ENCODE assay signal across 8 mouse cellular contexts in the genomic region with DNA sequence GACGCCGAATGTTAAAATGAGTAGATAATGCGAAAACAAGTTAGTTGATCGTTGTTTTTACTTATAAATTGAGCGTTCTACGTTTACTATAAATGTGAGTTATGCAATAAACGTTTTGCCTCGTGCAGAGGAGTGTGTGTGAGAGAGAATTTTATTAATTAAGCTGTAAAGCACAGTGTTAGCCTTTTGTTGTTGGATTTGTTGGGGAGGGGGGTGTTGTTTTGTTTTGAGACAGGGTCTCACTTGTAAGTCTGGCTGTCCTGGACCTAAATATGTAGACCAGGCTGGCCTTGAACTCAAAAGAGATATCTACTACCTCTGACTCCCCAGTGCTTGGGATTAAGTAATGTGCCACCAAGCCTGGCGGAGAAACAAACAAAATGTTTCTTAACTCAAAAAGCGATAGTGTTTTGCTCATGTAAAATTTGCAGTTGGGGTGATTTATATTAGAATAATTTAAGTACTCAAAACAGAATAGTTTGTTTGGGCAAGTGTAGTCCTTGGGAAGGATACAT. TPM values are rescaled to one million over a fixed set of nuclear protein-coding genes. Genes with fewer than 3 reads are reported as not detected.
DNase-seq lines count a peak whose midpoint lies in the region; ATAC-seq and TF ChIP-seq lines count a peak whose summit lies in the region.

No protein-coding gene starts in this region.

- H3K36me3 ChIP-seq in lung, embryonic 14.5 days (ENCODE audit: insufficient read depth): peaks cover 9% of the 10 kb centered on the region
- H3K36me3 ChIP-seq in embryonic facial prominence, embryonic 14.5 days (ENCODE audit: control insufficient read depth, insufficient read depth, low read length): peaks cover 4% of the 10 kb centered on the region; the same call in 1 of the 2 replicates
- no peaks in the 10 kb centered on the region for H3K36me3 ChIP-seq in intestine, embryonic 16.5 days (ENCODE audit: control insufficient read depth, insufficient read depth, low read length)
- no peaks in the 10 kb centered on the region for H3K36me3 ChIP-seq in neural tube, embryonic 12.5 days

- no peaks in the 10 kb centered on the region for H3K9me3 ChIP-seq in lung, embryonic 14.5 days (ENCODE audit: low read depth, low read length)
- H3K9me3 ChIP-seq in embryonic facial prominence, embryonic 14.5 days (ENCODE audit: control insufficient read depth, low read length): no peaks in the 10 kb centered on the region
- no peaks in the 10 kb centered on the region for H3K9me3 ChIP-seq in intestine, embryonic 16.5 days (ENCODE audit: control insufficient read depth, low read length)
- H3K9me3 ChIP-seq in neural tube, embryonic 12.5 days: no peaks in the 10 kb centered on the region

- no peak for TF ChIP-seq CTCF in lung, embryonic 14.5 days (IDR thresholded peaks at IDR 0.05; ENCODE audit: low read depth)

- peak overlapping the region; percentile 86 for H3K9ac ChIP-seq in lung, embryonic 14.5 days
- H3K9ac ChIP-seq in embryonic facial prominence, embryonic 14.5 days (ENCODE audit: low read depth, low read length): peak overlapping the region; percentile 91
- peak overlapping the region; percentile 63 for H3K9ac ChIP-seq in intestine, embryonic 16.5 days (ENCODE audit: low read depth, low read length)
- H3K9ac ChIP-seq in neural tube, embryonic 12.5 days: peak overlapping the region; percentile 93

- H3K4me3 ChIP-seq in lung, embryonic 14.5 days (ENCODE audit: low read depth, low read length): peak overlapping the region; percentile 72
- peak overlapping the region; percentile 94 for H3K4me3 ChIP-seq in embryonic facial prominence, embryonic 14.5 days (ENCODE audit: low read depth, low read length)
- H3K4me3 ChIP-seq in intestine, embryonic 16.5 days (ENCODE audit: low read length): peak overlapping the region; percentile 97
- H3K4me3 ChIP-seq in neural tube, embryonic 12.5 days: peak overlapping the region; percentile 92

- DNase-seq in lung, embryonic 14.5 days: no peak
- no peak for DNase-seq in lung, postnatal 25 days (ENCODE audit: low spot score)
- DNase-seq in embryonic facial prominence, embryonic 14.5 days (ENCODE audit: low spot score): no peak
- no peak for DNase-seq in retina, postnatal 1 day
- DNase-seq in cerebellum, postnatal 14 days: no peak
- no peak for DNase-seq in right cerebral cortex, postnatal 36 days (ENCODE audit: low spot score in 2 of 2)

- ATAC-seq in lung, embryonic 14.5 days (ENCODE audit: insufficient read depth): no peak
- no peak for ATAC-seq in embryonic facial prominence, embryonic 14.5 days (ENCODE audit: low read depth)
- ATAC-seq in intestine, embryonic 16.5 days: no peak
- ATAC-seq in neural tube, embryonic 12.5 days (ENCODE audit: low FRiP score, low read depth): no peak

- H3K27me3 ChIP-seq in lung, embryonic 14.5 days (ENCODE audit: insufficient read depth, low read length): no peaks in the 10 kb centered on the region
- H3K27me3 ChIP-seq in embryonic facial prominence, embryonic 14.5 days (replicated peaks; ENCODE audit: control insufficient read depth, insufficient read depth, low read length): no peaks in the 10 kb centered on the region
- no peaks in the 10 kb centered on the region for H3K27me3 ChIP-seq in intestine, embryonic 16.5 days (replicated peaks; ENCODE audit: control insufficient read depth, insufficient read depth, low read length)
- no peaks in the 10 kb centered on the region for H3K27me3 ChIP-seq in neural tube, embryonic 12.5 days (replicated peaks)

- WGBS in lung, embryonic 14.5 days: 6% methylated on average over 10 of the region's 10 CpGs
- 10% methylated on average over 10 of the region's 10 CpGs for WGBS in embryonic facial prominence, embryonic 14.5 days
- WGBS in intestine, embryonic 16.5 days: 8% methylated on average over 10 of the region's 10 CpGs
- 12% methylated on average over 10 of the region's 10 CpGs for WGBS in neural tube, embryonic 12.5 days

- 0 out of 2 replicates have a peak, but pooled peaks cover 4% of the 10 kb centered on the region for H3K4me1 ChIP-seq in lung, embryonic 14.5 days (ENCODE audit: insufficient read depth)
- H3K4me1 ChIP-seq in embryonic facial prominence, embryonic 14.5 days (ENCODE audit: control insufficient read depth, insufficient read depth, low read length): peaks cover 19% of the 10 kb centered on the region
- peaks cover 15% of the 10 kb centered on the region for H3K4me1 ChIP-seq in intestine, embryonic 16.5 days (ENCODE audit: control insufficient read depth, insufficient read depth, low read length)
- H3K4me1 ChIP-seq in neural tube, embryonic 12.5 days: peaks cover 28% of the 10 kb centered on the region

- H3K4me2 ChIP-seq in lung, embryonic 14.5 days: peak overlapping the region; percentile 89
- peak overlapping the region; percentile 88 for H3K4me2 ChIP-seq in embryonic facial prominence, embryonic 14.5 days (ENCODE audit: low read depth, low read length)
- H3K4me2 ChIP-seq in intestine, embryonic 16.5 days (ENCODE audit: low read depth, low read length): peak overlapping the region; percentile 77
- peak overlapping the region; percentile 83 for H3K4me2 ChIP-seq in neural tube, embryonic 12.5 days (replicated peaks)

- no peak overlapping the region for H3K27ac ChIP-seq in lung, embryonic 14.5 days (ENCODE audit: low read depth)
- H3K27ac ChIP-seq in embryonic facial prominence, embryonic 14.5 days (replicated peaks; ENCODE audit: low read depth, low read length): peak overlapping the region; percentile 95; the same call in 1 of the 2 replicates
- H3K27ac ChIP-seq in intestine, embryonic 16.5 days (ENCODE audit: low read length): no peak overlapping the region
- H3K27ac ChIP-seq in neural tube, embryonic 12.5 days: no peak overlapping the region

RNA-seq across cellular contexts. Expression of a gene that starts 1.3 kb away (rescaled TPM):
- polyA plus RNA-seq in lung, embryonic 14.5 days (2014; fragmentation: Nextera tagmentation; extraction: Ambion mirVana): 81.4 and 82.5 TPM in 2 replicates
- polyA plus RNA-seq in embryonic facial prominence, embryonic 14.5 days (2014; fragmentation: Nextera tagmentation; extraction: Ambion mirVana): 51.4 and 65.1 TPM in 2 replicates
- polyA plus RNA-seq in intestine, embryonic 16.5 days (2015; fragmentation: Nextera tagmentation; extraction: Ambion mirVana): 47.8 and 51.5 TPM in 2 replicates
- polyA plus RNA-seq in neural tube, embryonic 12.5 days (2016; fragmentation: Nextera tagmentation; extraction: Ambion mirVana): 112 and 113 TPM in 2 replicates

RNA-seq across cellular contexts. Expression of a gene that starts 46.0 kb away (rescaled TPM):
- 0.18 and 0.45 TPM in 2 replicates for polyA plus RNA-seq in lung, embryonic 14.5 days (2014; fragmentation: Nextera tagmentation; extraction: Ambion mirVana)
- polyA plus RNA-seq in embryonic facial prominence, embryonic 14.5 days (2014; fragmentation: Nextera tagmentation; extraction: Ambion mirVana): 0.10 and 0.22 TPM in 2 replicates
- 0.12 and 0.17 TPM in 2 replicates for polyA plus RNA-seq in intestine, embryonic 16.5 days (2015; fragmentation: Nextera tagmentation; extraction: Ambion mirVana)
- not detected in 2 replicates for polyA plus RNA-seq in neural tube, embryonic 12.5 days (2016; fragmentation: Nextera tagmentation; extraction: Ambion mirVana)
